Mouse (Mus musculus): Measurements from ENCODE around the gene Etv5. TPM values are rescaled to one million over a fixed set of nuclear protein-coding genes. Genes with fewer than 3 reads are reported as not detected.
"Not testable (repeated sequence)": the region's sequence is repeated elsewhere in the genome, so short reads cannot be mapped to it uniquely, and the experiment has no call there.

The Etv5 gene
- polyA plus RNA-seq, 1 experiment from 2014 or later: 66.8 TPM

DNA sequence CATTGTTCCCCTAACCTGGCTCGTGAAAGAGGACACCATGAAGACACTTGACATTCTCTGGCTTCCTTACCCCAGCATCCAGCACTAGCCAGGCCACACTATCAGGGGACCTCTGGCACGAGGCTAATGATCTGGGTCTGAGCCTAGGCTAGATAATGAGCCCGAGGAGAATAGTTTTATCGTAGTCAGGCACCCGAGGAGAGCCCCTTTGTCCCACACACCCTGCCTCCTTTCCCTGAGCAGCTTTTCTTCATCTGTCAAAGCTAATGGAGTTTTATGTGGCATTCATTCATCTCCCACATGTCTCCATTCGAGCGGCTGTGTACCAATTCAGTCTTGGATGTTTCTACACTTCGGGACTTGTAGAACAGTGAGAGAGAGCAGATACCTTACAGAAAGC, 59.5 kb downstream of the Etv5 start:
- H3K27ac ChIP-seq: no peak overlapping the region
- H3K27me3 ChIP-seq (ENCODE audit: low read depth, poor library complexity, severe bottlenecking): no peaks in the 10 kb centered on the region
- peaks cover 42% of the 10 kb centered on the region for H3K36me3 ChIP-seq
- WGBS: 87% methylated on average over 8 of the region's 8 CpGs
- peaks cover 4% of the 10 kb centered on the region; the same call in 1 of the 2 replicates for H3K4me1 ChIP-seq
- no peaks in the 10 kb centered on the region for H3K9me3 ChIP-seq (replicated peaks)
- no peak overlapping the region for H3K4me3 ChIP-seq
- DNase-seq (ENCODE audit: low spot score): no peak

DNA sequence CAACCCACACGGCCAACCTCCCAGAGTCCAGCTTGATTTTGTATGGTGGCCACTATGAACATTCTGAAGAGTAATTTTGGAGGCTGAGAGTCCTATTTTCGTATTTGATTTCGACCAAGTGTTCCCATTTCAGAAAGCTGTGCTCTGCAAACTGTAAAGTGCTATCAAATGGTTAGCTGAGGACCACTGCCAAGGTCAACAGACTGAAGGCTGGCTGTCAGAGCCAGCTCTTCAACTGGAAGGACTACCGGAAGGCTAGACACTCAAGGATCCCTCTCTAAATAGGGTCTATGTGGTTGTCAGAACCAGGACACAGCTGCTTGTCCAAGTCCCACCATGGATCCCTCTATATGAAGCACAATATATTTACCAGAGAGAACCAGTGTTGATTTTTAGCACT, 60.2 kb downstream of the Etv5 start:
- Histone ChIP-seq H3K9me3 (replicated peaks) (no peaks in the 10 kb centered on the region), H3K27me3 (ENCODE audit: low read depth, poor library complexity, severe bottlenecking) (no peaks in the 10 kb centered on the region), H3K27ac (no peak overlapping the region), H3K4me1 (peaks cover 4% of the 10 kb centered on the region; the same call in 1 of the 2 replicates), H3K4me3 (no peak overlapping the region), H3K36me3 (peaks cover 36% of the 10 kb centered on the region)
- no peak for DNase-seq (ENCODE audit: low spot score)
- WGBS: 95% methylated on average over 4 of the region's 4 CpGs

DNA sequence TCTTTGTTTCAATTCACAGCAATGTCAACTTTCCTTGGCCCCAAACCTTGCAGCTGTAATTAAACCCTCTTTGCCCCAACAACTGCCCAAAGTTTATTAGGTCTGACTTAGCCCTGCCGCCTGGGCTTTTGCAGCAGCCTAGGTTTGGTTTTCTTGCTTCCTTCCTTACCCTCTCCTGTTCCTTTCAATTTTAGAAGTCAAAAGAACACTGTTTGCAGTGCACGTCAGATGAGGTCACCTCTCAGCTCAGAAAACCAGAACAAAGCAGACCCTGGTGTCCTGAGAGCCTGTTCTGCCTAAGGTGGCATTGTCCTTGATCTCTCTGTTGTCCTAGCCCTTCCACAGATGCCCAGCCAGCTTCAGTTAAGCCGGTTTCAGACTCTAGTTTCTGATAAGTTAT, 61.8 kb downstream of the Etv5 start:
- Histone ChIP-seq H3K27me3 (ENCODE audit: low read depth, poor library complexity, severe bottlenecking) (no peaks in the 10 kb centered on the region), H3K9me3 (replicated peaks) (no peaks in the 10 kb centered on the region), H3K27ac (no peak overlapping the region), H3K36me3 (peaks cover 21% of the 10 kb centered on the region), H3K4me3 (no peak overlapping the region), H3K4me1 (peaks cover 7% of the 10 kb centered on the region; the same call in 1 of the 2 replicates)
- DNase-seq (ENCODE audit: low spot score): no peak
- WGBS: 70% methylated on average over 3 of the region's 3 CpGs

DNA sequence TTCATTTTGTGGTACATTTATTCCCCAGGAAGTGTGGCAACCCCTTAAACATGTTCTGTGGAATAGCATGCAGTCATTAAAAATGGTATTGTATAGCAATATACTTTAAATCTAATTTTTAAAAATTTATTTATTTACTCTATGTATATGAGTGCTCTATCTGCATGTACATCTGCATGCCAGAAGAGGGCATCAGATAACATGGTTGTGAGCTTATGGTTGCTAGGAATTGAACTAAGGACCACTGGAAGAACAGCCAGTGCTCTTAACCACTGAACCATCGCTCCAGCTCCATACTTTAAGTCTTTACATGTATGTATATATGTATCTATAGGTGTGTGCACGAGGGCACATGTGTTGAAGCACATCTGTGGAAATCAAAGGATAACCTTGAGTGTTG, 64.6 kb downstream of the Etv5 start:
- Histone ChIP-seq H3K27me3 (ENCODE audit: low read depth, poor library complexity, severe bottlenecking) (no peaks in the 10 kb centered on the region), H3K27ac (no peak overlapping the region), H3K9me3 (replicated peaks) (no peaks in the 10 kb centered on the region), H3K4me3 (no peak overlapping the region), H3K36me3 (peaks cover 6% of the 10 kb centered on the region; the same call in 1 of the 2 replicates), H3K4me1 (peaks cover 10% of the 10 kb centered on the region; the same call in 1 of the 2 replicates)
- 75% methylated on average over 2 of the region's 2 CpGs for WGBS
- DNase-seq (ENCODE audit: low spot score): no peak

DNA sequence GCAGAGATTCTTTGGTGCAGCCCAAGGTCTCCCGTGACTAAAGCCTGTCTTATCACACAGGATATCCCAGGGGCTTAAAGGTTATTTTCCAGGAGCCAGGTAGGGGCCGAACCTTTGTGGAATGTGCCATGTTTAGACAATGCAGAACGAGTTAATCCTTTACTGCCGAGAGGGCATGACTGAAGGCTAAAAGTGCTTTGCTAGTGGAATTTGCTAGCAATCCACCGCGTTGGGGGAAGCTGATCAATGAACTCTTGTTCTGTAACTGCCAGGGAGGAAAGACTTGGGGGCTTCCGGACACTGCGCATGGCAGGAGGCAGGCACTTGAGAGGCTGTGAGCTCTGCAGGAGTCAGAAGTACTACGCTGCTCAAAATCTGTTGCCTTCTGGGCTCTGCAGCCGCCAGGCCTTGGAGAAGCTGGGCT, 66.8 kb downstream of the Etv5 start:
- DNase-seq (ENCODE audit: low spot score): no peak
- WGBS: 44% methylated on average over 10 of the region's 10 CpGs
- H3K27ac ChIP-seq: no peak overlapping the region; the same call in 1 of the 2 replicates
- H3K27me3 ChIP-seq (ENCODE audit: low read depth, poor library complexity, severe bottlenecking): no peaks in the 10 kb centered on the region
- peaks cover 6% of the 10 kb centered on the region; the same call in 1 of the 2 replicates for H3K4me1 ChIP-seq
- H3K9me3 ChIP-seq (replicated peaks): no peaks in the 10 kb centered on the region
- H3K36me3 ChIP-seq: no peaks in the 10 kb centered on the region
- H3K4me3 ChIP-seq: no peak overlapping the region

DNA sequence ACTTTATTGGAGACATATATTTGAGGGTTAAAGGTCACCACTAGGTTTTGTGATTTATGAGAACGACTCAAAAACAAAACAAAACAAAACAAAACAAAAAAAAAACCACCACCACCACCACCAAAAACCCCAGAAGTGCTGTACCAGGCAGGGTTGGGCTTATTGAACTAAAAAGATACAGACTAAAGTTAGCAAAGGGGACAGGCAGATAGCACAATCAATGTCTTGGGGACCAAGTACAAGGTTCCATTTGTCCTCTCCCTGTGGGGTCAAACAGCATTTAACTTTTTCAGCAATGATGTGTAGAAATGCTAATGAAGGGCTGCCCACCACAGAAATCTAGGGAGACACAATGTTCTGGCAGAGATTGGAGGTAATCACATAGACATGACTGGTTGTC, 67.3 kb downstream of the Etv5 start:
- Histone ChIP-seq H3K27ac (no peak overlapping the region), H3K4me1 (peaks cover 6% of the 10 kb centered on the region; the same call in 1 of the 2 replicates), H3K9me3 (replicated peaks) (no peaks in the 10 kb centered on the region), H3K27me3 (ENCODE audit: low read depth, poor library complexity, severe bottlenecking) (no peaks in the 10 kb centered on the region), H3K4me3 (no peak overlapping the region), H3K36me3 (no peaks in the 10 kb centered on the region)
- no peak for DNase-seq (ENCODE audit: low spot score)
- WGBS: 85% methylated on average over 1 of the region's 1 CpGs

DNA sequence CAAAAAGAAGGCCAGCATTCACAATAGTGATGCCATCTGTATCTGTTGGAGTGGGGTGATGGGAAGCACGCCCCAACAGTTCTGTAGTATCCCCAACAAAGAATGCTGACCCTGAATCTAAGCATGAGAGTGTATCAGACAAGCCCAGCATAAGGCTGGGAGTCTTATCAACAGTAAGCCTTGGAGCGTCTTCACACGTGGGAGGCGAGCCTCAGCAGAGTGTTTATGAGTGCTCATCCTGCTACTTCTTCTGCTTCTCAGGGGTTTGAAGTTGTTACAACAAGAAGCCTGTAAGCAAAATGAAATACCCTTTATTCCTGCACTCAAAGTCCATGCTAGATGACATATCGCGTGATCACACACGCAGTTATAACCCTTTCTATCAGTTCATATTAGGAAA, 72.4 kb downstream of the Etv5 start:
- 93% methylated on average over 7 of the region's 7 CpGs for WGBS
- Histone ChIP-seq H3K36me3 (no peaks in the 10 kb centered on the region), H3K27me3 (ENCODE audit: low read depth, poor library complexity, severe bottlenecking) (no peaks in the 10 kb centered on the region), H3K27ac (no peak overlapping the region), H3K4me3 (no peak overlapping the region), H3K9me3 (replicated peaks) (no peaks in the 10 kb centered on the region), H3K4me1 (no peaks in the 10 kb centered on the region)
- DNase-seq (ENCODE audit: low spot score): no peak

DNA sequence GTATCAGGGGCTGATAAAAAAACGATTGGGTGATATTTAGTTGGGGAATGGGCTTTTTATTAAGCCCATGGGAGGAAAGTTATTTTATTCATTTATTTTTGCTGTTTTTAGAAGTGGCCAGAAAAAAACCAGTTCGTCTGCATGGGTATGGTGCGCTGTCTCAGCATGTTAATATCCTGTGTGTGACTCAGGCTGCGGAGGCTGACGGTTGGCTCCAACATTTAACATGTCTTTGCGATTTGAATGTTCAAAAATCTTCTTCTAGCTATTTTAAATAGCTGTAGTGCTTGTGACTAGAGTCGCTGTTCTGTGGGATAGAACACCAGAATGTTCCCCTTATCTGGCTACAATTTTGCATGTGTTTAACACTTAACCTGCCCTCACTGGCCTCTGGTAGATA, 73.5 kb downstream of the Etv5 start:
- no peaks in the 10 kb centered on the region for H3K36me3 ChIP-seq
- WGBS: 88% methylated on average over 7 of the region's 7 CpGs
- no peak overlapping the region for H3K4me3 ChIP-seq
- H3K27ac ChIP-seq: no peak overlapping the region
- no peaks in the 10 kb centered on the region for H3K9me3 ChIP-seq (replicated peaks)
- H3K4me1 ChIP-seq: no peaks in the 10 kb centered on the region
- no peaks in the 10 kb centered on the region for H3K27me3 ChIP-seq (ENCODE audit: low read depth, poor library complexity, severe bottlenecking)
- DNase-seq (ENCODE audit: low spot score): no peak

DNA sequence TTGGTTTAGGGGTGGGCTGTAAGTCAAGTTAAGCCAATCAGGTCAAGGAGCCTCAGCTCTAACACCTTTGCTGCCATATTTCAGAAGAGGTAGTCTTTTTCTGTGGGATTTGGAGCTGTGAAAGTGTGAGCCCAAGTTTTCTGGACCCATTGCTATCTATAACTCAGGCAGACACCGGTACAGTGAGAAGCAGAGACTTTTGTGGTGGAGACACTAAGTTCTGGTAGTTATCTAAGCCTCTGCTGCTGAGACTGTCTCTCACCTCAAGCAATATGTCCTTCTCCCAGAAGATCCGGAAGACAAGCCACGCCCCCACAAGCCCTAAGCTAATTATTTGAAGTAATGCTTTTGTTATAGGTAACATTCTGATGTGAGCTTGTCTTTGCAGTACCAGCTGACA, 73.9 kb downstream of the Etv5 start:
- Histone ChIP-seq H3K9me3 (replicated peaks) (no peaks in the 10 kb centered on the region), H3K27ac (no peak overlapping the region), H3K27me3 (ENCODE audit: low read depth, poor library complexity, severe bottlenecking) (no peaks in the 10 kb centered on the region), H3K36me3 (no peaks in the 10 kb centered on the region), H3K4me1 (no peaks in the 10 kb centered on the region), H3K4me3 (no peak overlapping the region)
- WGBS: 60% methylated on average over 3 of the region's 3 CpGs
- DNase-seq (ENCODE audit: low spot score): no peak

DNA sequence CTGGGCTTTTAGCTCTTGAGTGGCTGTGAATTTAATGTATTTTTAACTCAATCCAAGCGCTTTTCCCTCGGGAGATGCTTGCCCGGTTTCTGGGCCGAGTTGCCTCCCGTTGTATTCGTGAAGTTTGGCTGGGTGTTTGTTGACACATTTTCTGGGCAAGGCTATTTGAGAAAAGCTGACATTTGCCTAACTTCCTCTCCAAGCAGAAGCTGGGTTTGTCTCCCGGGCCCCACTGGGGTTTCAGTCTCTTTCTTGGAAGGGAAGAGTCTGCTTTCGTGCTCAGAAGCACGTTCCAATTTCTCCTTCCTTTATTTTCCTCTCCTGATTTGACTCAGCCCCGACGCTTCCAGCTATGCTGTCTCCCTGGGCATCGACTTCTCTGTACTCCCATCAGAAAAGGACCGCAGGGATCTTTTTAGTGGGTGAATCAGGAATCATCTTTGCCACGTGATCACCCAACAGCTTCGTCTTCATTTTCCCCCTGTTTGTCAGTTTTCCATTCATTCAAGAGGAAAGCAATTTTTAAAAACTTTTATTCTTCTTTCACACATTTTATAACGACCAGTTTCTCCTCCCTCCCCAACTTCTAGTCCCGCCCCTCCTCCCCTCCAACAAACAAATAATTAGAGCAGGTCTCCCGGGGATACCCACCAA, 80.7 kb downstream of the Etv5 start:
- WGBS: 25% methylated on average over 18 of the region's 18 CpGs
- Histone ChIP-seq H3K4me3 (peak overlapping the region; percentile 14; the same call in 1 of the 2 replicates), H3K9me3 (replicated peaks) (no peaks in the 10 kb centered on the region), H3K27ac (no peak overlapping the region), H3K36me3 (no peaks in the 10 kb centered on the region), H3K4me1 (peaks cover 17% of the 10 kb centered on the region), H3K27me3 (ENCODE audit: low read depth, poor library complexity, severe bottlenecking) (no peaks in the 10 kb centered on the region)
- DNase-seq (ENCODE audit: low spot score): no peak

DNA sequence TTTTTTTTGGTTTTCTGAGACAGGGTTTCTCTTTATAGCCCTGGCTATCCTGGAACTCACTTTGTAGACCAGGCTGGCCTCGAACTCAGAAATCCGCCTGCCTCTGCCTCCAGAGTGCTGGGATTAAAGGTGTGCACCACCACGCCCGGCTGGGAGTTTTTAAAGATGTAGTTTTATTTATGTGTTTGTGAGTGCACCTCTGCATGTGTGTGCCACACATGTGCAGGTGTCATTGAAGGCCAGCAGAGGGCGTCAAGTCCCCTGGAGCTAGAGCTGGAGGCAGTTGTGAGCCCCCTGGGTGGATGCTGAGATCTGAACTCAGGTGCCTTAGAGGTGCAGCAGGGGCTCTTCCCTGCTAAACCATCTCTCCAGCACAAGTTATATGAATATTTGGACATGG, 85.3 kb downstream of the Etv5 start:
- H3K27me3 ChIP-seq (ENCODE audit: low read depth, poor library complexity, severe bottlenecking); H3K36me3 ChIP-seq; H3K4me3 ChIP-seq; H3K27ac ChIP-seq; H3K9me3 ChIP-seq (replicated peaks); DNase-seq (ENCODE audit: low spot score): not testable (repeated sequence)
- H3K4me1 ChIP-seq: peaks cover 10% of the 10 kb centered on the region
- 89% methylated on average over 5 of the region's 5 CpGs for WGBS

DNA sequence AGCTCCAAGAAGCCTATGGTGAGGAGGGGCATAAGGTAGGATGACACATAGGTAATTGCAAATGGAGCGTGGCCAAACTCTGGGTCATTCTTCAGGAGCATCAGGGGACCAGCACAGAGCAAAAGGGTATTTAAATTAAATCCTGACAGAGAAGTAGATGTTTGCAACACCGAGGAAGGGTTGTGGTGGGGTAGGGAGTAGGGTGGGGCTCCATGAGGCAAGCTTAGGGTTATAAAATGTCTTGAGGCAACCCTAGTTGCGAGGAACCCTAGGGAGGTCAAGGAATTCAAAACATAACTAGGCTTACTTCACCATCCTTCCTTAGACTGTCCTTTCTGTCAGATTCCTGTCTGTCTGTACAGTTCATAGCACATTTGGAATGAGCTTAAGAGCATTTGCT, 85.9 kb downstream of the Etv5 start:
- no peak overlapping the region for H3K4me3 ChIP-seq
- H3K27ac ChIP-seq: no peak overlapping the region
- no peak for DNase-seq (ENCODE audit: low spot score)
- H3K36me3 ChIP-seq: no peaks in the 10 kb centered on the region
- H3K9me3 ChIP-seq (replicated peaks): no peaks in the 10 kb centered on the region
- no peaks in the 10 kb centered on the region for H3K27me3 ChIP-seq (ENCODE audit: low read depth, poor library complexity, severe bottlenecking)
- 87% methylated on average over 3 of the region's 3 CpGs for WGBS
- H3K4me1 ChIP-seq: peaks cover 7% of the 10 kb centered on the region

DNA sequence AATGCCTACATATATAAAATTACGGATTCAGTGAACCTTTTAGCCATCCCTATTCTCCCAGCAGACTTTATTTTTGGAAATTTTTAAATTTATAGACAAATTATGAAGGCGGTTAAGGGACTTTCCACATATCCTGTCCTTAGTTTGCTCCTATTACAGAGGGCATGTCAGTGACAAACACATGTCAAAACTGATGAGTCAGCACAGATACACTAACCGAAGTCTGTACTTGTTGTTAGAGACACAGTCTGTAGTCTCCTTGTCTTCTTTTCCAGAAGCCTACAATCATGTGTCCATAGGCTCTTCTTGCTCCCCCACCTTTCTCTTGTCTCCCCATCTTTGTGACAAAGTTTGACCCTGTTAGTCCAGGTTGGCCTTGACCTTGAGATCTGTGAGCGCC, 88.3 kb downstream of the Etv5 start:
- no peaks in the 10 kb centered on the region for H3K27me3 ChIP-seq (ENCODE audit: low read depth, poor library complexity, severe bottlenecking)
- no peak for DNase-seq (ENCODE audit: low spot score)
- 95% methylated on average over 4 of the region's 4 CpGs for WGBS

DNA sequence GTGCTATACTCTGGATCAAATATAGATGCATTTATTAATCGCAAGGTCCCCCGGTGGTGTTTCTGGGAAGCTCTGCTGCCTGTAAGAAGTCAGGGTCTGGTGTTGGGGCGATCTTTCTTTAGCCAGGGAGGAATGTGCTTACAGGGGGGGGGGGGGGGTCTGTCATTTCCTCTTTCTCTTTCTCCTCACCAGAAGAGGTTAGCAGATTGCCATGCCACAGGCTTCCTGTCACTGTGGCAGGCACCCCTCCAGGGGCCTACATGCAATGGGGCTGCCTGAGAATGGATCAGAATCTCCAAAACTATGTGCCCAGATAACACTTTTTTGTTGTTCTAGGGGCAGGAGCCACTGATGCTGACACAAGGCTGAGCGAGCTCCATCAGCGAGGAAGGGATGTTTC, 89.7 kb downstream of the Etv5 start:
- H3K4me1 ChIP-seq: 0 out of 2 replicates have a peak, but pooled peaks cover 2% of the 10 kb centered on the region
- WGBS: 91% methylated on average over 5 of the region's 5 CpGs
- H3K27ac ChIP-seq: no peak overlapping the region
- H3K4me3 ChIP-seq: no peak overlapping the region
- no peaks in the 10 kb centered on the region for H3K36me3 ChIP-seq
- no peak for DNase-seq (ENCODE audit: low spot score)
- no peaks in the 10 kb centered on the region for H3K27me3 ChIP-seq (ENCODE audit: low read depth, poor library complexity, severe bottlenecking)
- no peaks in the 10 kb centered on the region for H3K9me3 ChIP-seq (replicated peaks)

More for the DNA sequence above, 88.3 kb downstream of the Etv5 start:
- Histone ChIP-seq H3K4me3 (no peak overlapping the region), H3K4me1 (0 out of 2 replicates have a peak, but pooled peaks cover 2% of the 10 kb centered on the region), H3K9me3 (replicated peaks) (no peaks in the 10 kb centered on the region), H3K27ac (no peak overlapping the region), H3K36me3 (no peaks in the 10 kb centered on the region)

Measured in limb, embryonic 10.5 days (tissue).